Mouse (Mus musculus) Patski (cell line): ENCODE measurements at regions not wholly inside any gene's neighbourhood (a gene's known extent, or its start where the extent isn't known, plus 50 kb on each side); places are given as distances from the start of the nearest gene placed in this dataset.
A peak's percentile ranks its signal among the peaks of the same experiment; 100 is the strongest.

Experiments used
- ATAC-seq: fragments of 100-300 bp; one replicate; pipeline ENCODE4 v1.8.0; 2021
- CTCF ChIA-PET: fragments of 350-600 bp; sonication (Branson Sonifier 250); formaldehyde crosslinking; loops from one replicate; lab custom pipeline; 2022; ENCODE audit warnings: inconsistent platforms; lab: Charles Lee
- POLR2A ChIA-PET: fragments of 350-600 bp; sonication (Branson Sonifier 250); formaldehyde crosslinking; loops from one replicate; lab custom pipeline; 2022; ENCODE audit warnings: antibody characterized with exemption, inconsistent platforms; lab: Charles Lee
- DNase-seq: peaks from one replicate; pipeline ENCODE4 v3.0.0-alpha.2; 2011; ENCODE audit warnings: low read depth, low spot score
- H3K27me3 ChIP-seq: fragments of 371-371 bp; one replicate; pipeline ENCODE4 v1.5.1; 2021
- CTCF ChIP-seq: fragments of 100-300 bp; IDR thresholded peaks from one replicate; pipeline ENCODE4 v1.5.1; 2021
- in situ Hi-C: fragments of 300-500 bp; cut with MboI; formaldehyde crosslinking; loops from 3 replicates; pipeline ENCODE4 v1.11.1; 2018; ENCODE audit warnings: low pct_unique_long_range_greater_than_20kb, mixed read lengths

DNA sequence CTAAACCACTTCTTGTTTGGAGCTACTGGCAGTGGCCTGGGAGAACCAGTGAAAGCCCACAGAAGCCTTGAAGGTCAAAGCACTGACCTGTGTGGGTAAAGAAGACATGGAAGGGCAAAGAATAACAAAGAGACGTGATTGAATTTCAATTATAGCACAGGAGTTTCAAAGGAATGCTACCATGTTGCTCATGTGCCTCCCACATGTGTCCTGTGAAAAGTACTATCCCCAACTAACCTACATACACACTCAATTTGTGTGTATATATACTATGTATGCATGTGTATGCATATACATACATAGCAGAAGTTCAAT is 110.0 kb downstream of the Ccdc71l start:
- TF ChIP-seq CTCF: no peak
- POLR2A ChIA-PET: no interaction called here
- CTCF ChIA-PET: interaction anchor here (1.1 kb wide), 1 partner anchor 28 kb away, joined by 3 read pairs; no protein-coding TSS in a partner anchor
- in situ Hi-C loops: no loop called here
- ATAC-seq (peak; percentile 31), DNase-seq (no peak)
- no peaks in the 10 kb centered on the region for H3K27me3 ChIP-seq

DNA sequence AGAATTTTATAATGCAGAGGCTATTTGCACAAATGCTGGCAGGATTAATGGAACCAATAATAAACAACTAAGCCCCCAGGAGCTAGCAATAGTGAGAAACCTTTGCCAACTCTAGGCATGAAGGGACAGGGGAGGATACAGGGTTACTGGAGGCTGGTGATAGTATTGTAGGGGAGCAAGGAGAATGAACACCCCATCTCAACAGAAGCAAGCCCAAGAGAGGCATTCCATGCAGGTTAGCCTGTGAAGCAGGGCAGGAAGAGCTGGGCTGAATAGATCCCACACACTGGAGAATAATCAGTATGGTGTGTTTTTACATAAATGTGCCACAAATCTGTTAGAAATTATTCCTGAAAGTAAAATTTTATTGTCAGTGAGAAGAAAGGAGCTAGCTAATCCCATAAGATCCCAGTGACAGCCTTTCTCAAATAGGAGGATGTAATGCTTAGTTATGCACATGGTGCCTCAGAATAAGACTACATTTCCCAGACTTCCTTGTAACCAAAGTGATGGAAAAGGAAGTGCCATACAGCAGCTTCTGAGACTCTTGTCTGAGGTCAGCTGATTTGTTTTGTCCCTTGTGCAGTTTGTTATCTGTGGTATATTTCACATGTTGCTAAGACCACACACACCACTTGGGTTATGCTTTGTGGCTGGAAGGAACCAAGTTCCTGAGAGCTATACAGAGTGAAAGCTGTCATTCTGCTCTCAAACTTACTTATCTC is 111.1 kb downstream of the Ccdc71l start:
- ChIA-PET CTCF (interaction anchor here (1.1 kb wide), 2 partner anchors 10 to 27 kb away, joined by 3 to 5 read pairs; no protein-coding TSS in a partner anchor), POLR2A (no interaction called here)
- in situ Hi-C loops: no loop called here
- H3K27me3 ChIP-seq: no peaks in the 10 kb centered on the region
- no peak for DNase-seq
- TF ChIP-seq CTCF: no peak
- ATAC-seq: no peak

DNA sequence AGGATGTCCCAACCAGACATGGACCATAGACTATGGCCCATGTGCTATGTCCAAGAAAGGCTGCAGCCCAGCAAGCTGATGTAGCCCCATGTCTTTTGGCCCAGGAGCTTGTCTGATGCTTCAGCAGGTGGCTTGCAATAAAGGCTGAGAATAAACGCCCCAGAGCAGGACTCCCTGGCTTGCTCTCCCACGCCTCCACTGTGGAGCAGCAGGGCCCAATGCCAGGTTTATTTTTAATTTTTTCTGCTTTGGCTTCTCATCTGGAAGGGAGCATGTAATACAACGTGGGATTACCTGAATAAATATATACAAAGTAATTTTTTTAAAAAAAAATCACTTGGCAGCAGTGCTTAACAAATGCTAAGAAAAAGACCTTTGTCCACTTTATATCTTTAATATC is 125.7 kb downstream of the Ccdc71l start:
- ATAC-seq (no peak), DNase-seq (no peak)
- ChIA-PET CTCF (no interaction called here), POLR2A (no interaction called here)
- in situ Hi-C loops: no loop called here
- no peaks in the 10 kb centered on the region for H3K27me3 ChIP-seq
- TF ChIP-seq CTCF: no peak

DNA sequence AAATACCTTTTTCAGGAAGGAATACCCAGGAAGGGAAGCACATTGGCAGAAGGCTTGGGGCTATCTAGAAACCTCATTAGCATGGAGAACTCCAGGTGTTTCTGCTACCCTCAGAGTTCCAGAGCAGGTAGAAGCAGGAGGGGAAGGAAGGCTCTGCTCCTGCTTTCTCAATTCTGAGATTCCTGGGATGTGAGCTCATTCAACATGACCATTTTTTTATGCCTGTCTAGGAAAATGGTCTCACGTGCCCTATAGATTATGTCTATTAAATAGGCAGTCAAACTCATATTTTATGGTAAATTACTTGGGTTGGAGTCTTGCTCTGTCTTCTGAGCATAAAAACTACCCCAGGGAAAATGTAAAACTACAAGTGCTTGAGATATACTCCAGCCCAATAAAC is 130.2 kb downstream of the Ccdc71l start:
- no peak for TF ChIP-seq CTCF
- ATAC-seq: no peak
- POLR2A ChIA-PET: interaction anchor here (1.1 kb wide), 1 partner anchor 129 kb away, joined by 3 read pairs; no protein-coding TSS in a partner anchor
- CTCF ChIA-PET: no interaction called here
- H3K27me3 ChIP-seq: peaks cover 6% of the 10 kb centered on the region
- DNase-seq: no peak
- in situ Hi-C loops: no loop called here

DNA sequence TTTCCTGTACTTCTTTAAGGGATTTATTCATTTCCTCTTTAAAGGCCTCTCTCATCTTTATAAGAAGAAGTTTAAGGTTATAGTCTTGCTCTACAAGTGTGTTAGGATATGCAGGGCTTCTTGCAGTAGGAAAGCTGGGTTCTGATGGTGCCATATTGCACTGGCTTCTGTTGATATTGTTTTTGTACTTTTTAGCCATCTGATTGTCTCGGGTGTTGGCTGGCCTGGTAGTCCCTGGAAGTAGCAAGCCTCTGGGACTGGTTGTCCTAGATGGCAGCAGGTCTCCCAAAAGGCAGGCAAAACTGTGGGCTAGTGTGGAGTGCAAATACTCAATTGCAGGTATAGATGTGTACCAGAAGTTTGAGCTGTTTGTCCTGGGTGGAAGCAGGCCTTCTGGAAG is 147.1 kb downstream of the Ccdc71l start:
- no peaks in the 10 kb centered on the region for H3K27me3 ChIP-seq
- in situ Hi-C loops: no loop called here
- ChIA-PET POLR2A (no interaction called here), CTCF (no interaction called here)
- no peak for TF ChIP-seq CTCF
- no peak for ATAC-seq
- no peak for DNase-seq

DNA sequence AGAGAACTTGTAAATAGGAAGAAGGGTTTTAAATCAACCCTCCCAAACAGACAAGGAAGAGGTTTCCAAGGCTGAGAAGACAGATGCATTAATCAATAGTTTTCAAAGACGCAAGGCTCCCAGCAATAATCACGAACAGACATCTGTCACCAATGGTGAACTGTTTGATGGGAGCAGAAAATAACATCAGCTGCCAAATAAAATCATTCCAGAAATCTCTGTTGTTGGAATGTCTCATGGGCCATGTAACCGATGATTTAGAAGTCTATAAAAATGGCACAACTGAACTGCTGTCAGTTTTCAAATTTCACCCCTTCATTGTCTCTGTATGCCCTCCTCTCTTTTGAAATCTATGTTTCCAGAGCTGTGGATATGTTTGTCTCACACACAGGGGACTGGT is 152.7 kb downstream of the Ccdc71l start:
- in situ Hi-C loops: no loop called here
- CTCF ChIA-PET: no interaction called here
- no peak for DNase-seq
- H3K27me3 ChIP-seq: no peaks in the 10 kb centered on the region
- no peak for TF ChIP-seq CTCF
- no peak for ATAC-seq
- POLR2A ChIA-PET: no interaction called here

DNA sequence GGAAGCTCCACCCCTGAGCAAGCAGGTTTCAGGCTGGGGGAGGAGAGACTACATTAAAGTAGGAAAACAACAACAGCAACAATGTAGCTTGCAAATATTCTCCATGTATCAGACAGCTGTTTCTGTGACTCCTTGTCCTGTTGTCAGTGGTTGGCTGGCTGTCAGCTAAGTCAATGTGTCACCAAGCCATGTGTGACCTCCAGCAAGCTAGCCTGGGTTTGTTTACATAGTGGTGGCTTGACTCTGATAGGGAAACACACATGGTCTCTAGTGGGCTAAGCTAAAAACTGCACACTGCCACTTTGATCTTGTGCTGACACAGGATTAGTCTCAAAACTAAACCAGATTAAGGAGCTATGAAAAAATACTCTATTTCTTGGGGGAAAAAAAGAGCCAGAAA is 155.1 kb downstream of the Ccdc71l start:
- no peaks in the 10 kb centered on the region for H3K27me3 ChIP-seq
- ATAC-seq (no peak), DNase-seq (no peak)
- POLR2A ChIA-PET: no interaction called here
- CTCF ChIA-PET: no interaction called here
- in situ Hi-C loops: no loop called here
- no peak for TF ChIP-seq CTCF

DNA sequence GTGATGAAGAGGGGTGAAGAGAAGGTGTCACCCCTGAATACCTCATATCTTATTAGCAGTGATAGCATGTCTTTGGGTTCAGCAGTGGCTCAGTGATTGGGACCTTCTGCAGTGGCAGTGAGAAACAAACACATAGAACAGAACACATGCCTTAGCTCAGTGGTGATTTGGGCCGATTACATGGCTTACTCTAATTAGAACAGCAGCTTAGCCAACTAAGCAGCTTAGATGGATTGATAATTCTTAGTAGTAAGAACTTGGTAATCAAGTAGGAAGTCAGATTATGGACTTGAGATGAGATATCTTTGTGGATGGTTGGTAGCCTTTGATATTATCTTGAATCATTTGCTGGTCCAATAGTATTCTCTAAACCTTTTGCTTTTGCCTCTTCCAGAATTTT is 167.0 kb downstream of the Ccdc71l start:
- H3K27me3 ChIP-seq: no peaks in the 10 kb centered on the region
- ChIA-PET CTCF (interaction anchor here (1.0 kb wide), 1 partner anchor 45 kb away, joined by 3 read pairs; no protein-coding TSS in a partner anchor), POLR2A (no interaction called here)
- no peak for ATAC-seq
- no peak for DNase-seq
- TF ChIP-seq CTCF: no peak
- in situ Hi-C loops: no loop called here

DNA sequence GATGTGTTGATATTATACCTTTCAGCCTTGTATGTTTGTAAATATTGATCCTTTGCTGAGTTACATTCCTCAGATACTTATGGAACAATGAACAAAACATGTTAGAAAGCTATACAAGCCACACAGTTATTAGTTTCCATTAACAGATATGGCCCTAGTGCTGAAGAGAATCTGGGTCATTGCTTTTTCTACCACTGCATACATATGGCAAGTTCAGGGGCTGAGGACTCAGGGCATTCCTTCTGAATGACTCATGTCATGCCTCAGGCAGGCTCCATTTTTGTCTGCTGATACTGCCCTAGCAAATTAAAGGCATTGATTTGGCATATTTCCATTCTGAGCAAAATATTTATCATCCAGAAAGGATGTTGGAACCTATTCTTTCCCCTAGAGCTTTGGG is 167.9 kb downstream of the Ccdc71l start:
- TF ChIP-seq CTCF: no peak
- ChIA-PET POLR2A (interaction anchor here (0.6 kb wide), 1 partner anchor 793 kb away, joined by 7 read pairs; no protein-coding TSS in a partner anchor), CTCF (interaction anchor here (1.0 kb wide), 1 partner anchor 46 kb away, joined by 3 read pairs; no protein-coding TSS in a partner anchor)
- DNase-seq (peak; percentile 41), ATAC-seq (peak; percentile 67)
- no peaks in the 10 kb centered on the region for H3K27me3 ChIP-seq
- in situ Hi-C loops: no loop called here

DNA sequence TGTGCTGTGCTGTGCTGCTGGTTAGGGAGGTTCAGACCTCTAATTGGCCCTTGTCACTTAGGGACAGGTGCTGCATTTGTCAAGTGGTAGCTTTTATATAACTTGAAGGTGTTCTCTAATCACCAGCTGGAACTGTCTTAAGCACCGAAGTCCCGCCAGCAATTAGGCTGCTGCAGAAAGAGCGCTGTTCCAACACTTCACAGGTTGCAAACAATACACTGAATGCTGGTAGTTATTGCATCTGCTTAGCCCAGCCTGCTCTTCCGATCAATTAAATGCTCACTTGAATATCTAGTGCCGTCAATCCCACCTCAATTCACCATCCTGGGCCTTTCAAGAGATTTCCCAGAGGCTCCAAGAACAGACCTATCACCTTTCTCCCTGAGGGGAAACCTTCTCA is 175.3 kb downstream of the Ccdc71l start:
- ChIA-PET CTCF (interaction anchor here (0.7 kb wide), 1 partner anchor 18 kb away, joined by 3 read pairs; no protein-coding TSS in a partner anchor), POLR2A (no interaction called here)
- no peak for ATAC-seq
- no peaks in the 10 kb centered on the region for H3K27me3 ChIP-seq
- DNase-seq: no peak
- in situ Hi-C loops: no loop called here
- no peak for TF ChIP-seq CTCF

DNA sequence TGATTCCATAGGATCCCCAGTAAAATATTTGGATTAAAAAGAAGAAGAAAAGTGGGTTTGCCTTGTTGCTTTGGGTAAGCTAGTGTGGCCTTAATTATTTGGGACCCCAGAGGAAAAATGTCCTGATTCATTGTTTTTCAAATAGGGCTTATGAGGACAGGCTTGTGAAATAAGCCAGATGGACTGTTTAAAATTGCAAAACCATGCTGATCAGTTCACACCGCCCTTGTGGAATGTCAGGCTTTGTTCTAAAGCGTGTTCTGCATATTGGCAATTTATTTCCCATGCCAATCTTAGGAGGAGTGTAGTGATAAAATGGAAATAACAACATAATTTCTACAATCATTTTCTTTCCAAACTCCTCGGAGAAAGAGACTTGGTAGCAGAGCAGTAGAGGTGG is 189.3 kb downstream of the Ccdc71l start:
- no peak for TF ChIP-seq CTCF
- in situ Hi-C loops: no loop called here
- POLR2A ChIA-PET: no interaction called here
- H3K27me3 ChIP-seq: no peaks in the 10 kb centered on the region
- no peak for ATAC-seq
- DNase-seq: no peak
- CTCF ChIA-PET: no interaction called here
